Mouse (Mus musculus) E14TG2a.4 (cell line): ENCODE measurements at regions not wholly inside any gene's neighbourhood (a gene's known extent, or its start where the extent isn't known, plus 50 kb on each side); places are given as distances from the start of the nearest gene placed in this dataset.

Experiments used
- CTCF ChIP-seq: conservative IDR thresholded peaks from 2 replicates; pipeline ENCODE4 v1.5.1; 2014; ENCODE audit warnings: low read length
- NANOG ChIP-seq: IDR thresholded peaks from 2 replicates; pipeline ENCODE4 v1.6.1; 2014; ENCODE audit warnings: borderline replicate concordance, low read length, mixed read lengths

DNA sequence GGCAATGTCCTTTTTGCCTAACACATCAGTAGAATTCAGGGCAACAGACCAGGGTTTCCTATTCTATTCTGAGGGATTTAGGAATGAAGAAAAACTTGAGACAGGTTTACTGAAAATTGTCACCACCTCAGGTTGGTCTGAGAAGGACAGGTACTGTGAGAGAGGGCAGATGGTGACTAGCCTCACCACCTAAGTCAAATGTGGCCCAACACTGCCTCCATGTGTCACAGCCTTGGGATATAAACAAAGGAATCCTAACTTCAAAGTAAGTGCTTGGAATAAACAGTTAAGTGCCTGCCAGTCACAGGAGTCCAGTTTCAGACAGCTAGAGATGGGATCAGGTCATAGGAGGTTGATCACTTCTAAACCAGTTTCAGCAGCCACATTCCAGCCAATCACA, 281.3 kb upstream of the Irx4 start:
- no peak for TF ChIP-seq CTCF
- TF ChIP-seq NANOG, result no peak
